Mouse (Mus musculus) bone marrow, adult 2 months (tissue): ENCODE results near the gene Iqsec1.

ENCODE experiments used
- CTCF ChIP-seq: fragments of 200-500 bp; IDR thresholded peaks from 2 replicates; pipeline ENCODE4 v1.5.1; 2011; ENCODE audit warnings: low read length, control low read depth; ENCODE audit not compliant: control insufficient read depth, insufficient read depth
- POLR2A ChIP-seq: fragments of 200-500 bp; IDR thresholded peaks from 2 replicates; pipeline ENCODE4 v1.6.1; 2011; ENCODE audit warnings: low read depth, mild to moderate bottlenecking, control low read depth, low read length, borderline replicate concordance; ENCODE audit not compliant: control insufficient read depth

DNA sequence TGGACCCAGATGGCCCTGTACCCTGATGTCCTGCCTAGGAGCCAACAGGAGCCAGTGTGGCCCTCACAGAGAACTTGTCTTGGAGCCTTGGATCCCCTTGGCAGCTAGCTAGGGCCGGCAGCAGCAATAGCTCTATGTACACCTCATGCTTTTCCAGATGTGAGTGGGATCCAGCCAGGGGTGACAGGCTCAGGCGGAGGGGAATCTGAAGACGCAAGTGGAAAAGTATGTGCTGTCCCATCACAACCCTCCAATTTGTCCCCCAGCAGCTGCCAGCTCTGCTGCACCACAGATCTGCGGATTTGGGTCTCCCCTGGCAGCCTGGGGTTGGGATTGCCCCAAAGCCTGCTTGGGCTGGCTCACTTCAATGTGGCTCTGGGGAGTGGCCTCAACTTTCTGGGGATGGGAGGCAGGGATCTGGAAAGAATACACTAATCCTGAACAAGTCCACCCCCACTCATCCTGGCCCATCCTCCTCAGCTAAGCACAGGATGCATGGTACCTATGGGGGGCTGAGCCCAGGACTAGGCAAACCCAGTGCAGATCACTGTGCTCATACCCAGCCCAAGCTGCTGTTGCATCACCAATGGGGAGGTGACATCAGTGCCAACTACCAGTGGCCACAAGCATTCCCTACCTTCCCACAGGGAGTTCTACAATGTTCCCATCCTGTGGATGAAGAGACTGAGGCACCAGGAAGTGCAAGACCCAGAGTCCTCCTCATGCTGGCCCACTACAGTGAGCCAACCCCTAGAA is 227.0 kb downstream of the Iqsec1 start:
- TF ChIP-seq POLR2A (no peak), CTCF (no peak)
